23 mouse cellular contexts compared by ENCODE assay signal in the genomic region with DNA sequence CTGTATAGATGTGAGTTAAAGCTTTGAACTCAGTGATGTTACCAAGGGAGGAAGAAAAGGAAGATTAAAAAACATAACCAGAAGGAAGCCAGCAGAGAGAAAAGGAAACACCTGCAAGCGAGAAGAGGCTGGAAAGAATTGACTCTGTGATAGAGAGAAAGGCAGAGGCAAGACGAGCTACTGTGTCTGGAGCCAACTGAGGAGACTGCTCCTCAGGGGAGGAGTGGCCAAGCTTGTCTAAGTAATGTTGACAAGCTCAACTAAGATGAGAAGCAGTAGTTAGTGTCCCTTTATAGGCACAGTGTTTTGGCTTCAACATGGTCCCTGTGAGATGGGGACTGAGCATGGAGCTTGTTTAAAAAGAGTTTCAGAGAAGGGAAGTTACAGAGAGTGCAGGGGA.
DNase-seq lines count a peak whose midpoint lies in the region; TF ChIP-seq lines count a peak whose summit lies in the region.
"Had no signal": no experiment of that assay in that cellular context is flagged by ENCODE, and none has a peak within 500 bp of the region (broad histone marks: within the 10 kb centered on the region; RNA-seq: fewer than 3 reads in every experiment).

No protein-coding gene starts in this region.

- H3K4me2 ChIP-seq in CH12.LX (ENCODE audit: insufficient read depth, low read depth, poor library complexity, severe bottlenecking), result peak overlapping the region; percentile 7; the same call in 1 of the 2 replicates
- H3K4me2 ChIP-seq: forebrain, embryonic 13.5 days; heart, embryonic 11.5 days; hindbrain, embryonic 14.5 days had no signal

- H3K4me3 ChIP-seq in CH12.LX (replicated peaks in 1 of 3; ENCODE audit: low read depth in 2 of 3, low read length in 2 of 3, poor library complexity in 1 of 3), result no peak overlapping the region
- no peak overlapping the region for H3K4me3 ChIP-seq in layer of hippocampus, adult 2 months
- H3K4me3 ChIP-seq: forebrain, embryonic 10.5 days; forebrain, embryonic 13.5 days; gastrocnemius, adult 2 months had no signal

- peaks cover 12 to 38% of the 10 kb centered on the region in 2 experiments for H3K4me1 ChIP-seq in CH12.LX (ENCODE audit: control insufficient read depth in 1 of 2, insufficient read depth in 2 of 2)

- TF ChIP-seq CTCF in CH12.LX (conservative IDR thresholded peaks at IDR 0.05 in 1 of 2, IDR thresholded peaks at IDR 0.05 in 1 of 2; ENCODE audit: low read depth in 2 of 2, low read length in 2 of 2), result no peak
- TF ChIP-seq CTCF in layer of hippocampus, adult 2 months (conservative IDR thresholded peaks at IDR 0.05), result no peak

- dilution Hi-C loops in CH12.LX (cut with MboI; ENCODE audit: extremely low pct_ligation_motif_present, extremely low pct_unique_long_range_greater_than_20kb, low sequenced_read_pairs), result no loop called here

- H3K27ac ChIP-seq in CH12.LX (ENCODE audit: insufficient read depth, low read depth), result peak overlapping the region; percentile 29; the same call in 1 of the 2 replicates
- no peak overlapping the region for H3K27ac ChIP-seq in layer of hippocampus, adult 2 months
- H3K27ac ChIP-seq: forebrain, embryonic 10.5 days; forebrain, embryonic 13.5 days; gastrocnemius, adult 2 months; hindbrain, embryonic 14.5 days; hindbrain, postnatal 0 days had no signal

- TF ChIP-seq RAD21 in CH12.LX (IDR thresholded peaks at IDR 0.05; ENCODE audit: low read depth, low read length), result no peak

- no peak for DNase-seq in CH12.LX (ENCODE audit: extremely low read depth)
- DNase-seq in thymus, postnatal 0 days (ENCODE audit: low spot score), result peak; percentile 78
- DNase-seq in thymus, postnatal 25 days, result peak; percentile 66
- DNase-seq in lung, postnatal 36 days, result no peak
- no peak for DNase-seq in layer of hippocampus, adult 9-10 months (ENCODE audit: low spot score)
- DNase-seq in layer of hippocampus, adult 2 months (ENCODE audit: low spot score in 2 of 2), result no peak
- DNase-seq: adrenal gland, adult 2 months; adrenal gland, postnatal 14 days; B cell, adult 2 months; cerebellum, adult 11-12 months; cerebellum, adult 8-10 months; cerebellum, postnatal 10 days; cerebellum, postnatal 36 days; gastrocnemius, adult 2 months; gastrocnemius, postnatal 14 days; heart, adult 11 months; heart, postnatal 10 days; heart, postnatal 4 days had no signal

- no peaks in the 10 kb centered on the region for H3K27me3 ChIP-seq in CH12.LX (replicated peaks)
- H3K27me3 ChIP-seq: forebrain, embryonic 13.5 days had no signal

- H3K79me2 ChIP-seq in CH12.LX (replicated peaks; ENCODE audit: control insufficient read depth, extremely low read depth, insufficient read depth, poor library complexity, severe bottlenecking), result no peaks in the 10 kb centered on the region

- no peak overlapping the region for H3K9ac ChIP-seq in CH12.LX (ENCODE audit: insufficient read depth, low read depth)
- H3K9ac ChIP-seq: forebrain, embryonic 13.5 days; hindbrain, embryonic 14.5 days had no signal

- no peaks in the 10 kb centered on the region for H3K36me3 ChIP-seq in CH12.LX (replicated peaks in 1 of 2; ENCODE audit: control insufficient read depth in 1 of 2, insufficient read depth in 1 of 2, low read length in 1 of 2)
- H3K36me3 ChIP-seq: forebrain, embryonic 10.5 days had no signal

- TF ChIP-seq EP300 in CH12.LX (IDR thresholded peaks at IDR 0.05; ENCODE audit: low read length), result no peak

- no peak for TF ChIP-seq POLR2A in CH12.LX (IDR thresholded peaks at IDR 0.05; ENCODE audit: low read depth, low read length)

- in situ Hi-C loops in CH12.LX (cut with MboI; ENCODE audit: low pct_ligation_motif_present, low pct_unique_long_range_greater_than_20kb, low sequenced_read_pairs), result no loop called here

- H3K9me3 ChIP-seq in CH12.LX (replicated peaks; ENCODE audit: low read length), result no peaks in the 10 kb centered on the region
- H3K9me3 ChIP-seq: forebrain, embryonic 10.5 days; forebrain, embryonic 13.5 days had no signal

TF ChIP-seq in CH12.LX, 34 proteins besides CTCF, POLR2A, EP300 and RAD21:
- TF ChIP-seq SIN3A (IDR thresholded peaks at IDR 0.05; ENCODE audit: low read length) (no peak), CHD1 (IDR thresholded peaks at IDR 0.05; ENCODE audit: low read depth, low read length) (no peak), JUND (conservative IDR thresholded peaks at IDR 0.05; ENCODE audit: low read depth, low read length) (no peak), JUN (IDR thresholded peaks at IDR 0.05; ENCODE audit: insufficient read depth, low read depth, low read length) (no peak), ZC3H11A (IDR thresholded peaks at IDR 0.05; ENCODE audit: low read depth, low read length) (no peak), SMC3 (IDR thresholded peaks at IDR 0.05; ENCODE audit: low read depth, low read length) (no peak), NELFE (IDR thresholded peaks at IDR 0.05; ENCODE audit: low read depth, low read length) (no peak), TCF12 (IDR thresholded peaks at IDR 0.05; ENCODE audit: low read depth, low read length) (no peak), ETS1 (conservative IDR thresholded peaks at IDR 0.05; ENCODE audit: low read depth, low read length) (no peak), BHLHE40 (IDR thresholded peaks at IDR 0.05; ENCODE audit: low read depth, low read length) (no peak), HCFC1 (IDR thresholded peaks at IDR 0.05; ENCODE audit: low read depth, low read length) (no peak), CHD2 (IDR thresholded peaks at IDR 0.05; ENCODE audit: low read length) (no peak), MXI1 (IDR thresholded peaks at IDR 0.05; ENCODE audit: low read depth, low read length) (no peak), RCOR1 (conservative IDR thresholded peaks at IDR 0.05; ENCODE audit: low read depth, low read length) (no peak)

Comparison
In these comparisons a context has a peak if more than half of its experiments do, and no peak if none do; other contexts are left out.
1. DNase-seq: peak in thymus, postnatal 0 days (single experiment) and thymus, postnatal 25 days (single experiment); none in CH12.LX (single experiment), lung, postnatal 36 days (single experiment), layer of hippocampus, adult 9-10 months (single experiment) and layer of hippocampus, adult 2 months (0 of 2).